Mouse (Mus musculus) left cerebral cortex, postnatal 36 days (tissue): ENCODE measurements around the gene Tulp2. TPM values are rescaled to one million over a fixed set of nuclear protein-coding genes. Genes with fewer than 3 reads are reported as not detected.
"Not testable (repeated sequence)": the region's sequence is repeated elsewhere in the genome, so short reads cannot be mapped to it uniquely, and the experiment has no call there.

Source experiments
- DNase-seq, 2 experiments: peaks; one replicate each; pipeline ENCODE4 v3.0.0; 2021 to 2022; ENCODE audit warnings: low spot score in 2 of 2, mixed read lengths in 1 of 2
- intact Hi-C: fragments of 180-260 bp; cut with DNase I; formaldehyde crosslinking; loops from one replicate; pipeline ENCODE4 v1.15.1; 2025
- total RNA-seq, 2 experiments: library from RNA; stranded (reverse); gene quantifications; 2 replicates each; pipeline ENCODE4 v1.2.3; 2021

Gene Tulp2
- total RNA-seq, 2 experiments from 2014 or later = not detected

GRCm38 (mm10) chr7:45509912-45510787 lies 28.5 kb downstream of the Tulp2 start, which contains the start of gene Nucb1:
TSS of gene Nucb1 (minus strand) at chr7:45510406.
- DNase-seq = peak; percentile 86 to 90
- intact Hi-C loops = no loop called here

- intact Hi-C loops = no loop called here
These were observed 32.7 kb downstream of the Tulp2 start for GRCm38 (mm10) chr7:45514411-45514810.

GRCm38 (mm10) chr7:45515436-45515835 lies 33.8 kb downstream of the Tulp2 start:
- no peak for DNase-seq
- intact Hi-C loops = no loop called here

More at GRCm38 (mm10) chr7:45514411-45514810, 32.7 kb downstream of the Tulp2 start:
- no peak for DNase-seq

- intact Hi-C loops, DNase-seq: not testable (repeated sequence)
These were observed 35.2 kb downstream of the Tulp2 start for GRCm38 (mm10) chr7:45516846-45517245.

GRCm38 (mm10) chr7:45518618-45519017 lies 36.9 kb downstream of the Tulp2 start:
- intact Hi-C loops = no loop called here

GRCm38 (mm10) chr7:45519345-45520120 lies 37.9 kb downstream of the Tulp2 start:
- intact Hi-C loops = no loop called here

More at GRCm38 (mm10) chr7:45518618-45519017, 36.9 kb downstream of the Tulp2 start:
- no peak for DNase-seq

GRCm38 (mm10) chr7:45520605-45521004 lies 38.9 kb downstream of the Tulp2 start:
- no peak for DNase-seq
- intact Hi-C loops = no loop called here

More at GRCm38 (mm10) chr7:45519345-45520120, 37.9 kb downstream of the Tulp2 start:
- DNase-seq = no peak

- DNase-seq = peak; percentile 88 to 89
- intact Hi-C loops = no loop called here
These were observed 40.1 kb downstream of the Tulp2 start for GRCm38 (mm10) chr7:45521728-45522184.

- intact Hi-C loops = no loop called here
- DNase-seq = no peak
These were observed 40.6 kb downstream of the Tulp2 start for GRCm38 (mm10) chr7:45522194-45522752.

GRCm38 (mm10) chr7:45522957-45523676 lies 41.4 kb downstream of the Tulp2 start:
- intact Hi-C loops = no loop called here

GRCm38 (mm10) chr7:45523678-45524170 lies 42.0 kb downstream of the Tulp2 start:
- intact Hi-C loops = no loop called here
- no peak for DNase-seq

More at GRCm38 (mm10) chr7:45522957-45523676, 41.4 kb downstream of the Tulp2 start:
- no peak for DNase-seq

GRCm38 (mm10) chr7:45524841-45525621 lies 43.4 kb downstream of the Tulp2 start:
- intact Hi-C loops = loop anchor here (5.0 kb wide), 1 partner anchor 48 kb away; no protein-coding TSS in a partner anchor

GRCm38 (mm10) chr7:45525809-45526473 lies 44.3 kb downstream of the Tulp2 start, which contains the start of the genes Ppp1r15a and Plekha4:
TSS of gene Ppp1r15a (minus strand) at chr7:45526268.
TSS of gene Plekha4 (plus strand) at chr7:45526330.
- intact Hi-C loops = loop anchor here (5.0 kb wide), 1 partner anchor 49 kb away; no protein-coding TSS in a partner anchor
- peak; percentile 94 to 95 for DNase-seq

More at GRCm38 (mm10) chr7:45524841-45525621, 43.4 kb downstream of the Tulp2 start:
- DNase-seq = no peak

GRCm38 (mm10) chr7:45526474-45527120 lies 44.9 kb downstream of the Tulp2 start:
- DNase-seq = no peak
- intact Hi-C loops = loop anchor here (5.0 kb wide), 1 partner anchor 49 kb away; no protein-coding TSS in a partner anchor

- intact Hi-C loops = loop anchor here (5.0 kb wide), 1 partner anchor 50 kb away; no protein-coding TSS in a partner anchor
- DNase-seq = not testable (repeated sequence)
These were observed 45.5 kb downstream of the Tulp2 start for GRCm38 (mm10) chr7:45527169-45527568.

- intact Hi-C loops = loop anchor here (5.0 kb wide), 1 partner anchor 52 kb away; no protein-coding TSS in a partner anchor
- DNase-seq = no peak
These were observed 47.8 kb downstream of the Tulp2 start for GRCm38 (mm10) chr7:45529461-45529860.

GRCm38 (mm10) chr7:45530643-45531042 lies 49.0 kb downstream of the Tulp2 start:
- intact Hi-C loops = no loop called here
- DNase-seq = no peak
